Mouse (Mus musculus) embryonic stem cell, embryonic (primary cell): ENCODE data around the gene Rnf145.

Experiments
- CTCF ChIA-PET, 4 experiments: fragments of 300-600 bp in 2 of 4; fragments of 350-600 bp in 2 of 4; sonication (Branson Sonifier 250); formaldehyde crosslinking; loops; one replicate each; lab custom pipeline; 2022; ENCODE audit warnings: inconsistent platforms in 2 of 4; lab: Charles Lee
- POLR2A ChIA-PET, 4 experiments: fragments of 300-600 bp in 2 of 4; fragments of 350-600 bp in 2 of 4; sonication (Branson Sonifier 250); formaldehyde crosslinking; loops; one replicate each; lab custom pipeline; 2022; ENCODE audit warnings: antibody characterized with exemption in 4 of 4, inconsistent platforms in 1 of 4; lab: Charles Lee

The Rnf145 gene

DNA sequence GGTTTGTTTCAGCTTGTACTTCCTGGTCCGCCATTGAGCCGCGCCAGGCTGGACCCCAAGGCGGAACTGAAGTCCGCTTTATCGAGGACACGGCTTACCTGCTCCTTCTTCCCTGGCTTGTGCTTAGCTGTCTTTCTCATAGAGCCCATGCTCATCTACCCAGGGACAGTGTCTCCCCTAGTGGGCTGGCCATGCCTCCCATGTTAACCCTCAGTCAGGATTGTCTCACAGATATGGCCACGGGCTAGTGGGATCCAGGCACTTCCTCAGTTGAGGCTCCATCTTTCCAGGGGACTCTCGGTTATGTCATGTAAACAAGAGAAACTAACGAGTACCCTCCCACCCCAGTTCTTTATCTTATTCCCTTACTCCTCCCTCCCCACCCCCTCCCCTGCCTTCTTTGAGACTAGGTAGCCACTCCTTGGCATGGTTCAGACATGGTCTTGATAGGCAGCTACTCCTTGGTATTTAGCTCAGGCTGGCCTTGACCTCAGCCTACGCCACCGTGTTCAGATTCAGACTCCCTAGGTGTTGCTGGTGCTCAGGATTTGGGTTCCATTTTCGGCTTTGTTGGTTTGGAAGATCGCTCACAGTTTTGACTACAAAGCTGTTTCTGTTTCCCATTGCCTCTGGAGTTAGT, 9.9 kb downstream of the Rnf145 start:
- ChIA-PET POLR2A (interaction anchor here in 2 of 4 experiments (1.0 to 4.8 kb wide), 8 partner anchors 8 to 43 kb away, joined by 3 to 26 read pairs (median 4); partner anchors contain the start of gene Rnf145 (in 2 of the 2)), CTCF (interaction anchor here (0.6 to 1.7 kb wide), 5 partner anchors 22 to 1746 kb away, joined by 3 to 4 read pairs (median 4); no protein-coding TSS in a partner anchor)

- ChIA-PET CTCF (interaction anchor here (0.6 to 1.7 kb wide), 4 partner anchors 21 to 693 kb away, joined by 3 to 4 read pairs (median 4); no protein-coding TSS in a partner anchor), POLR2A (interaction anchor here in 2 of 4 experiments (0.6 to 4.8 kb wide), 8 partner anchors 9 to 1594 kb away, joined by 3 to 26 read pairs (median 4); partner anchors contain the start of gene Rnf145 (in 2 of the 2))
These were observed 10.4 kb downstream of the Rnf145 start for GRCm38 (mm10) chr11:44529200-44529599.

GRCm38 (mm10) chr11:44529716-44530115, 11.0 kb downstream of the Rnf145 start:
- POLR2A ChIA-PET = interaction anchor here in 2 of 4 experiments (0.6 to 4.8 kb wide), 11 partner anchors 8 to 1623 kb away, joined by 3 to 26 read pairs (median 4); partner anchors contain the start of gene Rnf145 (in 2 of the 2)

GRCm38 (mm10) chr11:44530382-44530781, 11.6 kb downstream of the Rnf145 start:
- ChIA-PET POLR2A (interaction anchor here in 2 of 4 experiments (0.7 to 4.8 kb wide), 7 partner anchors 10 to 1623 kb away, joined by 3 to 26 read pairs (median 4); partner anchors contain the start of gene Rnf145 (in 1 of the 2)), CTCF (interaction anchor here (0.7 to 1.7 kb wide), 4 partner anchors 10 to 60 kb away, joined by 4 to 6 read pairs (median 5); no protein-coding TSS in a partner anchor)

More at GRCm38 (mm10) chr11:44529716-44530115, 11.0 kb downstream of the Rnf145 start:
- CTCF ChIA-PET = interaction anchor here (0.6 to 1.7 kb wide), 6 partner anchors 9 to 694 kb away, joined by 3 to 6 read pairs (median 4); no protein-coding TSS in a partner anchor

- ChIA-PET CTCF (interaction anchor here in 2 of 4 experiments (0.6 to 0.8 kb wide), 3 partner anchors 13 to 19 kb away, joined by 3 to 5 read pairs (median 3); no protein-coding TSS in a partner anchor), POLR2A (interaction anchor here in 3 of 4 experiments (0.7 to 4.8 kb wide), 6 partner anchors 9 to 713 kb away, joined by 3 to 26 read pairs (median 4); partner anchors contain the start of gene Rnf145 (in 1 of the 3))
These were observed 12.1 kb downstream of the Rnf145 start for GRCm38 (mm10) chr11:44530867-44531266.

- ChIA-PET CTCF (no interaction called here), POLR2A (interaction anchor here in 2 of 4 experiments (1.1 to 4.8 kb wide), 4 partner anchors 11 to 19 kb away, joined by 3 to 26 read pairs (median 4); partner anchors contain the start of gene Rnf145 (in 1 of the 2))
These were observed 12.9 kb downstream of the Rnf145 start for GRCm38 (mm10) chr11:44531617-44532016.

GRCm38 (mm10) chr11:44532846-44533781, 14.3 kb downstream of the Rnf145 start:
- ChIA-PET CTCF (no interaction called here), POLR2A (no interaction called here)

- ChIA-PET CTCF (interaction anchor here in 1 of 4 experiments (0.6 kb wide), 1 partner anchor 48 kb away, joined by 5 read pairs; no protein-coding TSS in a partner anchor), POLR2A (interaction anchor here in 2 of 4 experiments (0.6 to 0.7 kb wide), 2 partner anchors 16 to 71 kb away, joined by 5 to 6 read pairs; no protein-coding TSS in a partner anchor)
These were observed 16.4 kb downstream of the Rnf145 start for GRCm38 (mm10) chr11:44534999-44535750.

- ChIA-PET CTCF (interaction anchor here in 2 of 4 experiments (0.6 to 1.3 kb wide), 3 partner anchors 12 to 1092 kb away, joined by 3 to 5 read pairs (median 3); no protein-coding TSS in a partner anchor), POLR2A (interaction anchor here in 2 of 4 experiments (0.5 to 2.7 kb wide), 12 partner anchors 8 to 1004 kb away, joined by 3 to 14 read pairs (median 3); no protein-coding TSS in a partner anchor)
These were observed 18.6 kb downstream of the Rnf145 start for GRCm38 (mm10) chr11:44537403-44537802.

DNA sequence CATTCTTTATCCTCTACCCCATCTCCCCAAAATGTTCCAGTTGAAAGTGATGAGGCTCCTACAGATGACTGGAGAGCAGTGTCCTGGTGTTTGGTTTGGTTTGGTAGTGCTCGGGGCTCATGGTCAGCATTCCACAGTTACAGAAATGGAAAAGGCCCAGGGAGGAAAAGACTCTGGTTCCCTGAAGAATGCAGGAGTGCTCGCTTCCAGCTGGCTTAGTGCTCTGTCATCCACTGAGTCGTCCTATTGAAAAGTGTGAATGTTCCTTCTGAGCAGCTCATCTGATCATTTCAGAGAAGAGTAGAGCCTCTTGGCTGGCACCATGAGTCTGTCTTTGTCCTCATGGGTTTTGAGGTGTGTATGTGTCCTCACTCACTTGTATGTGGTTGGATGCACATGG, 19.3 kb downstream of the Rnf145 start:
- POLR2A ChIA-PET = interaction anchor here in 2 of 4 experiments (0.6 to 2.7 kb wide), 8 partner anchors 8 to 20 kb away, joined by 3 to 14 read pairs (median 3); no protein-coding TSS in a partner anchor
- CTCF ChIA-PET = interaction anchor here in 2 of 4 experiments (0.6 to 1.3 kb wide), 3 partner anchors 13 to 1091 kb away, joined by 3 to 5 read pairs (median 3); no protein-coding TSS in a partner anchor

- POLR2A ChIA-PET = interaction anchor here in 2 of 4 experiments (1.0 to 2.7 kb wide), 6 partner anchors 10 to 24 kb away, joined by 3 to 14 read pairs (median 3); no protein-coding TSS in a partner anchor
- CTCF ChIA-PET = interaction anchor here in 1 of 4 experiments (0.6 kb wide), 2 partner anchors 139 to 590 kb away, joined by 3 to 5 read pairs; no protein-coding TSS in a partner anchor
These were observed 19.9 kb downstream of the Rnf145 start for GRCm38 (mm10) chr11:44538501-44539290.

DNA sequence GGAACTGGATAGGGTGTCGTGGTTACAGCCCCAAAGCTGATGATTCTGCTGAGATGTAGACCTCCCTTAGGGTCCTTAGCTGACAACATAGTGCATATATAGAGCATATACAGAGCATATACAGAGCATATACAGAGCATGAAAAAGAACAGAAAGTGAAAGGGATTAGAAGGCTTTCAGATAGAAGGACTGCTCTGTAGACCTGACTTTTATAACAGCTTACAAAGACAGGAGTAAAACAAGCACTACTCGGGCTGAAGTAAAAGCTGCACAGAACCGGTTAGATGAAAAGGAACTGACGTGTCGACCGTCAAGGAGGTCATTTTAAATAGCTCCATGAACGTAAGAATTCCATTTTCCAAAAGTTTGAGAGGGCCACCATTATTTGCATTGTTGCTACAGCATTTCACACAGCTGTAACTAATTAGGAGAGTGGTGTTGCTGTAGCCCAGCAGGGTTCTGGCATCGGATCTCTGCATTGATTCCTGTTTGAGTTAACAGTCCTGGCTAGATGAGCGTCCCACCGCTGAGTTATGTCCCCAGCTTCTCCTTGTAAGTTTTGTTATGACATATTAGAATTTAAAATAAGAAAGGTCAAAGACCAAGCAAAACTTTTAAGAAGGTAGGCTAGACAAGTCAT, 20.6 kb downstream of the Rnf145 start:
- ChIA-PET POLR2A (interaction anchor here in 1 of 4 experiments (0.9 to 2.7 kb wide), 5 partner anchors 9 to 31 kb away, joined by 3 to 14 read pairs (median 3); no protein-coding TSS in a partner anchor), CTCF (interaction anchor here in 1 of 4 experiments (0.6 kb wide), 1 partner anchor 140 kb away, joined by 5 read pairs; no protein-coding TSS in a partner anchor)

GRCm38 (mm10) chr11:44540243-44540642, 21.5 kb downstream of the Rnf145 start:
- ChIA-PET POLR2A (interaction anchor here in 2 of 4 experiments (1.0 to 1.3 kb wide), 3 partner anchors 10 to 32 kb away, joined by 3 read pairs; no protein-coding TSS in a partner anchor), CTCF (no interaction called here)

- POLR2A ChIA-PET = interaction anchor here in 3 of 4 experiments (0.6 to 2.0 kb wide), 7 partner anchors 10 to 354 kb away, joined by 3 to 6 read pairs (median 4); no protein-coding TSS in a partner anchor
- CTCF ChIA-PET = interaction anchor here (0.6 to 1.7 kb wide), 4 partner anchors 10 to 457 kb away, joined by 3 to 7 read pairs (median 4); no protein-coding TSS in a partner anchor
These were observed 22.5 kb downstream of the Rnf145 start for GRCm38 (mm10) chr11:44541280-44541679.

GRCm38 (mm10) chr11:44541813-44542212, 23.0 kb downstream of the Rnf145 start:
- ChIA-PET POLR2A (interaction anchor here in 2 of 4 experiments (0.6 to 2.0 kb wide), 6 partner anchors 9 to 353 kb away, joined by 3 to 5 read pairs (median 4); no protein-coding TSS in a partner anchor), CTCF (interaction anchor here (0.6 to 1.7 kb wide), 6 partner anchors 9 to 775 kb away, joined by 3 to 7 read pairs (median 4); no protein-coding TSS in a partner anchor)
